Mouse (Mus musculus) A20 (cell line): ENCODE measurements around the gene Pcp4l1.
"Not testable (repeated sequence)": the region's sequence is repeated elsewhere in the genome, so short reads cannot be mapped to it uniquely, and the experiment has no call there.

ENCODE experiments used
- DNase-seq: peaks from one replicate; pipeline ENCODE4 v3.0.0-alpha.2; 2011; ENCODE audit warnings: low read depth, low spot score

The Pcp4l1 gene

GRCm38 (mm10) chr1:171137486-171138155 is 58.4 kb downstream of the Pcp4l1 start:
- DNase-seq: not testable (repeated sequence)

GRCm38 (mm10) chr1:171135600-171135999 is 60.5 kb downstream of the Pcp4l1 start:
- DNase-seq: no peak

GRCm38 (mm10) chr1:171130971-171131370 is 65.1 kb downstream of the Pcp4l1 start:
- DNase-seq: no peak

GRCm38 (mm10) chr1:171129251-171129650 is 66.8 kb downstream of the Pcp4l1 start:
- no peak for DNase-seq

GRCm38 (mm10) chr1:171124398-171124797 is 71.7 kb downstream of the Pcp4l1 start:
- no peak for DNase-seq
